Mouse (Mus musculus) monocyte, adult 5-6 weeks (primary cell): Measurements from ENCODE around the gene Gpr19. TPM values are rescaled to one million over a fixed set of nuclear protein-coding genes. Genes with fewer than 3 reads are reported as not detected.
A peak's percentile ranks its signal among the peaks of the same experiment; 100 is the strongest.

Experiments used
- ATAC-seq: fragments of 153-309, 156-312 bp; replicated peaks from 2 replicates; pipeline ENCODE4 v1.8.0; 2017; ENCODE audit warnings: mild to moderate bottlenecking; ENCODE audit not compliant: low TSS enrichment, insufficient number of reproducible peaks, severe bottlenecking, poor library complexity, low FRiP score
- total RNA-seq: library from RNA; stranded (forward); fragments of 200-1000, 200-491, 200-594 nt; gene quantifications from 3 replicates; pipeline ENCODE4 v1.2.3, GENCODE M21; 2017

Gene Gpr19
- 5.4 to 11.0 TPM (median 6.3 TPM) in 3 replicates for total RNA-seq

- peak; percentile 67 for ATAC-seq
Measured at GRCm38 (mm10) chr6:134898095-134898965, at the start of gene Gpr19. TSS of gene Gpr19 (minus strand) at chr6:134898578.

- ATAC-seq = peak; percentile 72
Measured at GRCm38 (mm10) chr6:134947311-134948087, 49.1 kb upstream of the Gpr19 start.

GRCm38 (mm10) chr6:134946858-134947257, 48.5 kb upstream of the Gpr19 start:
- no peak for ATAC-seq

- no peak for ATAC-seq
Measured at GRCm38 (mm10) chr6:134946054-134946453, 47.7 kb upstream of the Gpr19 start.

GRCm38 (mm10) chr6:134943759-134944407, 45.5 kb upstream of the Gpr19 start:
- ATAC-seq = no peak

- no peak for ATAC-seq
Measured at GRCm38 (mm10) chr6:134939781-134940180, 41.4 kb upstream of the Gpr19 start.

- ATAC-seq = no peak
Measured at GRCm38 (mm10) chr6:134934305-134934704, 35.9 kb upstream of the Gpr19 start.

- ATAC-seq = no peak
Measured at GRCm38 (mm10) chr6:134933207-134933558, 34.8 kb upstream of the Gpr19 start.

GRCm38 (mm10) chr6:134932486-134933206, 34.3 kb upstream of the Gpr19 start:
- no peak for ATAC-seq

- ATAC-seq = no peak
Measured at GRCm38 (mm10) chr6:134931146-134931545, 32.8 kb upstream of the Gpr19 start.

GRCm38 (mm10) chr6:134930383-134930782, 32.0 kb upstream of the Gpr19 start:
- no peak for ATAC-seq

GRCm38 (mm10) chr6:134929926-134930325, 31.5 kb upstream of the Gpr19 start:
- no peak for ATAC-seq

- ATAC-seq = no peak; the same call in 1 of the 2 replicates
Measured at GRCm38 (mm10) chr6:134928889-134929310, 30.5 kb upstream of the Gpr19 start.

- ATAC-seq = peak; percentile 75
Measured at GRCm38 (mm10) chr6:134928096-134928888, 29.9 kb upstream of the Gpr19 start.

GRCm38 (mm10) chr6:134927595-134928095, 29.3 kb upstream of the Gpr19 start:
- no peak for ATAC-seq

GRCm38 (mm10) chr6:134926803-134927594, 28.6 kb upstream of the Gpr19 start:
- ATAC-seq = peak; percentile 32

GRCm38 (mm10) chr6:134926338-134926705, 27.9 kb upstream of the Gpr19 start:
- ATAC-seq = no peak
